Mouse (Mus musculus) G1E (cell line): ENCODE data around the gene Zfp446.

Experiments used
- CTCF ChIP-seq: IDR thresholded peaks from 2 replicates; pipeline ENCODE4 v1.5.1; 2012; ENCODE audit warnings: low read depth, low read length, inconsistent platforms, mixed read lengths
- GATA1 ChIP-seq: IDR thresholded peaks from 2 replicates; pipeline ENCODE4 v1.6.1; 2012; ENCODE audit warnings: borderline replicate concordance, low read length, inconsistent platforms, mixed read lengths
- GATA2 ChIP-seq: IDR thresholded peaks from 2 replicates; pipeline ENCODE4 v1.6.1; 2012; ENCODE audit warnings: low read depth, low read length, inconsistent platforms, borderline replicate concordance
- POLR2AphosphoS5 ChIP-seq: IDR thresholded peaks from 2 replicates; pipeline ENCODE4 v1.6.1; 2012; ENCODE audit warnings: low read depth, low read length, inconsistent platforms; ENCODE audit not compliant: insufficient replicate concordance
- TAL1 ChIP-seq: conservative IDR thresholded peaks from 2 replicates; pipeline ENCODE4 v1.6.1; 2012; ENCODE audit warnings: low read depth, low read length, inconsistent platforms, mixed read lengths

DNA sequence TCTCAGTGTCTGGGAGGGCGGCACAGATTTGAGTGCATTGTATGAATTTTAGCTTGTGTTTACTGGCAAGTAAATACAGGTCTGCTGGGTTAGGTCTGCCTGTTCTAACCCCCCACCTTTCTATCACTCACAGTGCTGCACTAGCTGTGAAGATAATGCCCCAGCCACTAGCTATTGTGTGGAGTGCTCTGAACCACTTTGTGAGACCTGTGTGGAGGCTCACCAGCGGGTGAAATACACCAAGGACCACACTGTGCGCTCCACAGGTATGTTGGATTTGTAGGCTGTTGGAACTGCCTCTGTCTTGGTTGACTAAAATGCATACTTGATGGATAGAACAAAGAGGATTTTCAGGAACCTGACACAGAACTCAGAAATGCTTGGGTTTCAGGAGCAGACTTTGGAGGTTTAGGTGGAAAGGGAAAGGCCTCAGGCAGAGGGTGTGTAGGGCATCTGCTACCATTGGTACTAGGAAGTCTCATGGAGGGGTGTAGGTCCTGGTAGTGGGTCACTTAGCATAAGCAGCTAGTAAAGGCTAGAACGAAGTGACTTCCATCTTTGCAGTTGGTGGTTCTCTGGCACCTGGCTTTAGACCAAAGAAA is 48.0 kb downstream of the Zfp446 start:
- TF ChIP-seq GATA2: no peak
- no peak for TF ChIP-seq CTCF
- no peak for TF ChIP-seq TAL1
- TF ChIP-seq GATA1: no peak
- no peak for TF ChIP-seq POLR2AphosphoS5
